Mouse (Mus musculus) stomach, embryonic 16.5 days (tissue): ENCODE measurements around the gene Kcnj9. TPM values are rescaled to one million over a fixed set of nuclear protein-coding genes. Genes with fewer than 3 reads are reported as not detected.

Experiments
- ATAC-seq: fragments of 200-750 bp; cut with Nextera tagmentation; 2 replicates; pipeline ENCODE4 v1.8.0; 2017; ENCODE audit warnings: moderate number of reproducible peaks, moderate TSS enrichment; ENCODE audit not compliant: insufficient read depth, low FRiP score
- H3K27ac ChIP-seq: fragments of 300-500 bp; sonication (generic); 2 replicates; pipeline ENCODE4 v1.5.1; 2014; ENCODE audit warnings: low read length
- H3K27me3 ChIP-seq: fragments of 300-500 bp; sonication (generic); 2 replicates; pipeline ENCODE4 v1.6.1; 2014; ENCODE audit warnings: low read length, control low read depth, mixed read lengths; ENCODE audit not compliant: control insufficient read depth, insufficient read depth
- H3K36me3 ChIP-seq: fragments of 300-500 bp; sonication (generic); 2 replicates; pipeline ENCODE4 v1.6.1; 2014; ENCODE audit warnings: low read length; ENCODE audit not compliant: control insufficient read depth, insufficient read depth
- H3K4me1 ChIP-seq: fragments of 300-500 bp; sonication (generic); 2 replicates; pipeline ENCODE4 v1.6.1; 2014; ENCODE audit warnings: low read length, control low read depth, mixed read lengths; ENCODE audit not compliant: control insufficient read depth, insufficient read depth
- H3K4me2 ChIP-seq: fragments of 300-500 bp; sonication (generic); 2 replicates; pipeline ENCODE4 v1.6.1; 2014; ENCODE audit warnings: low read depth, low read length, mixed read lengths
- H3K4me3 ChIP-seq: fragments of 300-500 bp; sonication (generic); replicated peaks from 2 replicates; pipeline ENCODE4 v1.5.1; 2014; ENCODE audit warnings: mild to moderate bottlenecking, low read length
- H3K9ac ChIP-seq: fragments of 300-500 bp; sonication (generic); 2 replicates; pipeline ENCODE4 v1.6.1; 2014; ENCODE audit warnings: low read length
- H3K9me3 ChIP-seq: fragments of 300-500 bp; sonication (generic); replicated peaks from 2 replicates; pipeline ENCODE4 v1.6.1; 2016; ENCODE audit warnings: low read length, control low read depth; ENCODE audit not compliant: control insufficient read depth
- WGBS: fragments of 180-500 bp; shearing (Covaris S2); extraction: QIAGEN DNeasy Blood & Tissue Kit; methylation state at CpG from one replicate; pipeline ENCODE4 v1.1.7; 2014; 5-methylcytosine and 5-hydroxymethylcytosine counted together
- polyA plus RNA-seq: library from polyadenylated mRNA; unstranded; fragments of >200 nt; fragmentation: Nextera tagmentation; extraction: Ambion mirVana; gene quantifications from 2 replicates; pipeline ENCODE4 v1.2.1, GENCODE M21; 2015

Kcnj9 gene
- polyA plus RNA-seq, 1 experiment from 2014 or later = not detected

DNA sequence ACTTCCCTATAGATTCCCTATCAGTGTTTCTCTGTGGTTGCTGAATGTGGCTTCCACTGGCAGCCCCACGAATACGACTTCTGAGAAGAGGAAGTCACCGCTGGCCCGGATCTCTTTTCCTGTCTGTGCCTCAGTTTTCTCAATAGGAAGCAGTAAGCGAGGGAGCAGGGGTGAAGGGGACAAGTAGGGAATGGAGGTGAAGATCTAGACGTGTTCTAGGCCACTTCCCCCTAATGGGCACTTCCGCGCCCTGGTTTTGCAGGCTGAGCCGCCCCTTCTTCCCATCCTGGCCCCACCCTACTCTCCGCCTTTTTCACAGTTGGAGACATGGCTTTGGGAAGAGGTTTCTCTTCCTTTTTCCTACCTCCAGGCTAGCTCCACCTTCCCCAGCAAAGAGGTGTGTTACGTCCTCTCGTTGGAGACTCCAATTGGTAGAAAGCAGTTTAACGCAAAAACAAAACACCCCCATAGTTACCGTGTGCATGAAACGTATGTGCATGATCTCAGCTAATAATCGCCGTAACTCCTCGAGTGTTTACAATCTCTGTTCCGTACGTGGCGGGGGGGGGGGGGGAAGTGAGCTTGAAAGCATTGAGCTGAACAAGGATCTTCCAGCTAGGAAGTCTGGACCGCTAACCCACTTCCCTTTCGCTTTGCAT, 17.7 kb downstream of the Kcnj9 start:
- Histone ChIP-seq H3K9ac (peak overlapping the region; percentile 81), H3K4me2 (peak overlapping the region; percentile 94), H3K27ac (peak overlapping the region; percentile 98), H3K4me3 (peak overlapping the region; percentile 71), H3K27me3 (no peaks in the 10 kb centered on the region), H3K36me3 (no peaks in the 10 kb centered on the region), H3K9me3 (no peaks in the 10 kb centered on the region), H3K4me1 (peaks cover 25% of the 10 kb centered on the region)
- 3% methylated on average over 23 of the region's 23 CpGs for WGBS
- peak; percentile 63 for ATAC-seq

- no peaks in the 10 kb centered on the region for H3K36me3 ChIP-seq
- H3K27me3 ChIP-seq = no peaks in the 10 kb centered on the region
- peak; percentile 61 for ATAC-seq
- H3K27ac ChIP-seq = peak overlapping the region; percentile 98
- peak overlapping the region; percentile 41 for H3K4me3 ChIP-seq
- peak overlapping the region; percentile 81 for H3K4me2 ChIP-seq
- H3K4me1 ChIP-seq = peaks cover 25% of the 10 kb centered on the region
- no peaks in the 10 kb centered on the region for H3K9me3 ChIP-seq
- 2% methylated on average over 14 of the region's 14 CpGs for WGBS
- H3K9ac ChIP-seq = peak overlapping the region; percentile 76
These were observed 19.3 kb downstream of the Kcnj9 start for GRCm38 (mm10) chr1:172309699-172310398.

GRCm38 (mm10) chr1:172308409-172308808, 20.7 kb downstream of the Kcnj9 start:
- peak overlapping the region; percentile 27; the same call in 1 of the 2 replicates for H3K9ac ChIP-seq
- H3K9me3 ChIP-seq = no peaks in the 10 kb centered on the region
- peaks cover 24% of the 10 kb centered on the region for H3K4me1 ChIP-seq
- no peak overlapping the region for H3K4me3 ChIP-seq
- H3K36me3 ChIP-seq = no peaks in the 10 kb centered on the region
- H3K27me3 ChIP-seq = no peaks in the 10 kb centered on the region
- 89% methylated on average over 1 of the region's 1 CpGs for WGBS
- H3K27ac ChIP-seq = peak overlapping the region; percentile 74
- H3K4me2 ChIP-seq = no peak overlapping the region
- ATAC-seq = no peak

- peak overlapping the region; percentile 74 for H3K27ac ChIP-seq
- peaks cover 21% of the 10 kb centered on the region for H3K4me1 ChIP-seq
- H3K36me3 ChIP-seq = no peaks in the 10 kb centered on the region
- no peaks in the 10 kb centered on the region for H3K9me3 ChIP-seq
- no peak overlapping the region for H3K4me2 ChIP-seq
- no peak overlapping the region for H3K4me3 ChIP-seq
- no peaks in the 10 kb centered on the region for H3K27me3 ChIP-seq
- 50% methylated on average over 10 of the region's 10 CpGs for WGBS
- ATAC-seq = peak; percentile 59
- peak overlapping the region; percentile 27; the same call in 1 of the 2 replicates for H3K9ac ChIP-seq
These were observed 21.2 kb downstream of the Kcnj9 start for GRCm38 (mm10) chr1:172307936-172308335.

DNA sequence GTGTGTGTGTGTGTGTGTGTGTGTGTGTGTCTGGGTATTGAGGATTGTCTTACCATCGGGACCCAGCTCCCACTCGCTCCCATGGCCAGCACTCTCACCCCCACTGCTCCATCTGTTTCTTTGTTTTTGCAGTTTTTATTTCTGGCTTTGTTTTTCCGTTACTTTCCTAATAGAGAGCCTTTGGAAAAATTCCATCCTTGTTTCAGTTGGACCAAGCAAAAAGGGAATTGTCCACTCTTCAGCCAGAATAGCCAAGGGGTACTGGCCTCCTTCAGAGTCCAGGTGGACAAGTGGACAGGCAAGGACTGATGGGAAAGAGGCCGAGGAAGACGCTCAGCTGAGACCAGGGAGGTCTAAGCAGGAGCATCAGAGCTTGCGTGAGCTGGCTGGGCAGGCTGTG, 22.2 kb downstream of the Kcnj9 start:
- H3K4me1 ChIP-seq = peaks cover 24% of the 10 kb centered on the region
- peak overlapping the region; percentile 74; the same call in 1 of the 2 replicates for H3K27ac ChIP-seq
- WGBS = 75% methylated on average over 6 of the region's 6 CpGs
- no peaks in the 10 kb centered on the region for H3K36me3 ChIP-seq
- no peaks in the 10 kb centered on the region for H3K27me3 ChIP-seq
- H3K4me2 ChIP-seq = no peak overlapping the region
- no peaks in the 10 kb centered on the region for H3K9me3 ChIP-seq
- no peak overlapping the region for H3K4me3 ChIP-seq
- ATAC-seq = no peak
- H3K9ac ChIP-seq = peak overlapping the region; percentile 43; the same call in 1 of the 2 replicates

GRCm38 (mm10) chr1:172306196-172306595, 22.9 kb downstream of the Kcnj9 start:
- no peaks in the 10 kb centered on the region for H3K27me3 ChIP-seq
- no peak overlapping the region for H3K9ac ChIP-seq
- no peak overlapping the region for H3K4me2 ChIP-seq
- no peaks in the 10 kb centered on the region for H3K9me3 ChIP-seq
- WGBS = 68% methylated on average over 4 of the region's 4 CpGs
- ATAC-seq = no peak
- H3K4me3 ChIP-seq = no peak overlapping the region
- peaks cover 23% of the 10 kb centered on the region for H3K4me1 ChIP-seq
- no peak overlapping the region for H3K27ac ChIP-seq
- no peaks in the 10 kb centered on the region for H3K36me3 ChIP-seq

- ATAC-seq = no peak
- H3K4me1 ChIP-seq = peaks cover 19% of the 10 kb centered on the region
- H3K4me3 ChIP-seq = no peak overlapping the region
- no peaks in the 10 kb centered on the region for H3K36me3 ChIP-seq
- no peak overlapping the region for H3K4me2 ChIP-seq
- H3K9me3 ChIP-seq = no peaks in the 10 kb centered on the region
- no peak overlapping the region for H3K9ac ChIP-seq
- WGBS = 80% methylated on average over 3 of the region's 3 CpGs
- H3K27me3 ChIP-seq = no peaks in the 10 kb centered on the region
- H3K27ac ChIP-seq = no peak overlapping the region
These were observed 23.5 kb downstream of the Kcnj9 start for GRCm38 (mm10) chr1:172305635-172306034.

- Histone ChIP-seq H3K4me1 (peaks cover 19% of the 10 kb centered on the region), H3K27me3 (no peaks in the 10 kb centered on the region), H3K9ac (no peak overlapping the region), H3K9me3 (no peaks in the 10 kb centered on the region), H3K27ac (no peak overlapping the region), H3K36me3 (no peaks in the 10 kb centered on the region), H3K4me2 (no peak overlapping the region), H3K4me3 (no peak overlapping the region)
- no peak for ATAC-seq
- 89% methylated on average over 2 of the region's 2 CpGs for WGBS
These were observed 24.0 kb downstream of the Kcnj9 start for GRCm38 (mm10) chr1:172305153-172305552.

DNA sequence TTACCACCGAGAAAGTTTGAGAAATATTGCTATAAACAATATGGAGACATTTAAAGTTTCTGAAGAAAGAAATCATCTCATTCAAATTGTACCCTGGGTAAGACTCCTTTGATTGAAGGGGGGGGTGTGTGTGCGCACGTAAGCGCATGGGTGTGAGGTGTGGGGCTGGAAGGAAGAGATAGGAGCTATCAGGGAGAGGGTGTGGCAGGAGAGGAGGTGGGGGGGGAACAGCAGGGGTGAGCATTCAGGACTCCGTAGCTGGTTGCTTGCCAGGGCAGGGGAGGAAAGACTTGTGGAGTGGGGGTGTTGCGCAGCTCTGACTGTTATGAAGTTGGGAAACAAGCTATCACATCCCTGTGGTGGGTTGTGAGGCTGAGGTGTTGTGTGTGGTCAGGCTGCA, 24.7 kb downstream of the Kcnj9 start:
- Histone ChIP-seq H3K4me2 (no peak overlapping the region), H3K36me3 (no peaks in the 10 kb centered on the region), H3K4me1 (peaks cover 14% of the 10 kb centered on the region), H3K9me3 (no peaks in the 10 kb centered on the region), H3K27me3 (no peaks in the 10 kb centered on the region), H3K27ac (no peak overlapping the region), H3K4me3 (no peak overlapping the region), H3K9ac (no peak overlapping the region)
- ATAC-seq = no peak
- 55% methylated on average over 6 of the region's 6 CpGs for WGBS
